Mouse (Mus musculus): ENCODE results near the gene Mob1b.
"Not testable (repeated sequence)": the region's sequence is repeated elsewhere in the genome, so short reads cannot be mapped to it uniquely, and the experiment has no call there.

Gene Mob1b

DNA sequence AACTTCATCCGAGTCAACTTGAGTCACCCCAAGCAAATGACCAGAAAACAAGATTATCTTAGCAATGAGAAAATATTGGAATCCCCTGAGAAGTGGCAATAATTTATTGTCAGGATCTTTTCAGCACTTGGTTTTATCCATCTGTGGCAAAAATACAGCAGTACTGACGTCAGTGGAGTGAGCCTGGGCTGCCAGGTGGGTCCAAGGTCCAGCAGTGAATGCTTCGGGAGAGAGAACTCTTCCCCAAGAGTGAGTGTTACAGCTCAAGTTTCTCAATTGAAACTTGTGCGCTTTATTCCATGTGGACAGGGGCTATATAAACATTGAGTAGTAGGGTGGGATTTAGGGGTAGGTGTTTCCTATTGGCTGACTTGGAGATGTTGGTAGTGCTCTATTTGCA is 18.6 kb upstream of the Mob1b start:
- no peak for DNase-seq

DNA sequence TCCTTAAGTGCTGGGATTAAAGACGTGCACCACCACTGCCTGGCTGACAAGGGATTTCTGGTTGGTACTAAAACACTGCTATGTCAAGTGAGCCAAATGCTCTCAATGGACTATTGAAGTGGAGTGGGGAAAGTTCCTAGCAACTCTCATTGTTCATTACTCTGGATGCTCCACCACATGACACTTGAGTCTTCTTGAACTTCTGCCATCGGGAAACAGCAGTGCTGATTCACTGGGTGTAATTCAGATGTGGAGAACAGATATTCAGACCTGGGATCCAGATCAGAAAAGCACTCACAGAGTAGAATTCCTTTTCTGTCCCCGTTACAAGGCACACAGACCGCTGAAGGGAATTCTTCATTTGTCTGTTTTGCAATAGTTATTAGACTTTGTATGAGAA is 17.1 kb upstream of the Mob1b start:
- no peak for DNase-seq

DNA sequence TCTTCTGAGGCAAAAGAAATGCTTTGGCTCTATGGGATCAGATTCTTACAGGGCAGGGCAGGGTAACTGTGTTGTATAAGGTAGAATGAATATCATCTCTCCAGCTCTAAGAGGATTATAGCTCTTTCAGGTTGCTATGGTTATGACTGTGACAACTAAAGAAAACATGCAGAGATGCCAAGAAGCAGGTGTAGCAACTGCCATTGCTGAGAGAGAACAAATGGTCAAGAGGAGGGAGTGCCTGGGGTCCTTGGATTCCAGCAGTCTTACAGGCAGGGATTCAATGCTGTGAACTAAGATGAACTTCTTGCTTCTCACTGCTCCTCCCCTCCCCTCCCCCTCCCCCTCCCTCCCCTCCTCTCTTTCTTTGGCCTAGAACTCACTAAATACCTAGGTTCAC is 9.5 kb upstream of the Mob1b start:
- no peak for DNase-seq

DNA sequence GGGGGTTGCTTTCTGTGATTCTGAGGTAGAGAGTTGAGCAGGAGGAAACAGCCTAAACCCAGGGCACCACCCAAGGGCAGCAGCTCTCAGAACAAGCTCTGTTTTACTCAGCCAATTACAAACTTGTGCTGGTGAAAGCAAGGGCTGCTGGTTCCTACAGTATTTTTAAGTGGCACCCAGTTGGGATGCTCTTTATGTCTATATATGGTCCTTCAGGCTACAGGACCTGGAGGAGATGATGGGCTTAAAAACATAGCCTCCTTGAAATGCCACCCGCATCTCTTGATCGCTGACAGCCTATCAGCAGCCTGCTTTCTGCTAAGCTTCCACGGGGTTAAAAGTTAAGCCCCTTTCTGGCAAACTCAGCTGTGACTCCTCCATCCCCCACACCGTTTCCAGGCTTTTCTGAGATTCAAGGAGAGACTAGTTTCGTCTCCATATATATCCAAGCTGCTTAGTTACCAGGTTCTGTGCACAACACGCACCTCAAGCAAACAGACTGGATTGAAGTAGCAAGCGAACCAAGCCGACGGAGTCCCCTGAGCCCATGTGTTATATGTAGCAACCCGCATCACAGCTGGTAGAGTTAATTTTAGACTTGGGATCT is 8.9 kb upstream of the Mob1b start:
- DNase-seq, result peak in 1 of 2 experiments; percentile 15

DNA sequence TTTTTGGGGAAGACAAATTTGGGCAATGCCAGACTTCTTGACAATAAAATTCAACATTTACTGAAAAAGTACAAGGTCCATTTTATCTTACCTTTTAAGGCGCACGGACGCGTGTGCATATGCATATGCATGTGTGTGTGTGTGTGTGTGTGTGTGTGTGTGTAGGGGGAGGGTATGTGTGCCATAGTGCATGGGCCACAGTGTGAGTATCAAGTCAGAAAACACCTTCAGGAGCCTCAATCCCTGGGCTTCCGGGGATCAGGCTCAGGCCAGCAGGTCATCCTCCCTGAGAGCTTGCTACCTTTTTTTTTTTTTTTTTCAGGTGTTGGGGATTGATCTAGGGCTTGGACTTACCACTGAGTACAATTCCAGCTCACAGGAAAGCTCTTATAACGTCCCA is 8.3 kb upstream of the Mob1b start:
- DNase-seq, result no peak

DNA sequence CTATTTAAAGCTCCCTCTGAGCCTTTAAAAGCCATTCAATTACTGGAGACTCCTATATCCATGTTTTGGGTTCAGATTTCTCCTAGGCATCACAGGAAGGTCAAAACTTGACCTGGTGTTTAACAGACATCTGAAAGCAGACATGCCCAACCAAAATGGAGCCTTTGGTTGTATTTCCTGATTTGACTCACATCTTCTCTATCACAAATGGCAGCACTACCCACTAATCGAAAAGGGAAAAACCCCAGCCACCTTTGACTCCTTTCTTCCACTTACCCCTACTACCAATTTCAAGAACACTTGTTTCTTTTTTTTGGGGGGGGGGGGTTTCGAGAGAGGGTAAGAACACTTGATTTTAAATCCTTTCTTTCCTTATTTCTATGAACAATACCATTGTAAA is 3.7 kb upstream of the Mob1b start:
- DNase-seq, result no peak

DNA sequence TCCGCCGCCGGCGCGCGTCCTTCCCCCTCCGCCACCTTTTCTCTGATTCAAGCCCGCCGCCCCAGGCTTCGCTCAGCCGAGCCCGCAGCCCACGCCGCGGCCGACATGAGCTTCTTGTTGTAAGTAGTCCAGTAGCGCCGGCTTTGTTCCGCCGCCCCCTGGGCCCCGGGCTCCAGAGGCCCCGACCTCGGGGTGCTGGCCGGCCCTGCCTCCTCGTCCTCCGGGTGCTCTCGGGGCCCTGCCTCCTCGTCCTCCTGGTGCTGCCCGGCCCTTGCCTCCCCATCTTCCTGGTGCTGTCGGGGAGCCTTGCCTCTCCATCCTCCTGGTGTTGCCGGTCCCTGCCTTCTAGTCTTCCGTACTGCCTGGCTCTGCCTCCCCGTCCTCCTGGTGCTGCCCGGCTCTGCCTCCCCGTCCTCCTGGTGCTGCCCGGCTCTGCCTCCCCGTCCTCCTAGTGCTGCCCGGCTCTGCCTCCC is 384 bp downstream of the Mob1b start:
- DNase-seq, result no peak

DNA sequence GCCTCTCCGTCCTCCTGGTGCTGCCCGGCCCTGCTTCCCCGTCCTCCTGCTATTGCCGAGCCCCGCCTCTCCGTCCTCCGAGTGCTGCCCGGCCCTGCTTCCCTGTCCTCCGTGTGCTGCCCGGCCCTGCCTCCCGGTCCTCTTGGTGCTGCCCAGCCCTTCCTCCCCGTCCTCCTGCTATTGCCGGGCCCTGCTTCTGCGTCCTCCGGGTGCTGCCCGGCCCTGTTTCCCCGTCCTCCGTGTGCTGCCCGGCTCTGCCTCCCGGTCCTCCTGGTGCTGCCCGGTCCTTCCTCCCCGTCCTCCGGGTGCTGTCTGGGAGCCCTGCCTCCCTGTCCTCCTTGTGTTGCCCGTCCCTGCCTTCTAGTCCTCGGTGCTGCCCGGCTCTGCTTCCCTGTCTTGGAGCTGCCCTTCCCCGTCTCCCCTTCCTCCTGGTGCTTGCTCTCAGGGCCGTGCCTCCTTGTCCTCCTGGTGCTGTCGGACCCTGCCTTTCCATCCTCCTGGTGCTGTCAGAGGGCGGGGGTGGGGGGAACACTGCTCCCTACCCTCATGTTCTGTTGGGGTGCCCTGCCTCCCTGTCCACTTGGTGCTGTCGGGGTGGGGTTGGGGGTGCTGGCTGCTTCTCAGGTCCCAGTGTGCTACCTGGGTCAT is 1.0 kb downstream of the Mob1b start:
- DNase-seq, result peak; percentile 51 to 57

DNA sequence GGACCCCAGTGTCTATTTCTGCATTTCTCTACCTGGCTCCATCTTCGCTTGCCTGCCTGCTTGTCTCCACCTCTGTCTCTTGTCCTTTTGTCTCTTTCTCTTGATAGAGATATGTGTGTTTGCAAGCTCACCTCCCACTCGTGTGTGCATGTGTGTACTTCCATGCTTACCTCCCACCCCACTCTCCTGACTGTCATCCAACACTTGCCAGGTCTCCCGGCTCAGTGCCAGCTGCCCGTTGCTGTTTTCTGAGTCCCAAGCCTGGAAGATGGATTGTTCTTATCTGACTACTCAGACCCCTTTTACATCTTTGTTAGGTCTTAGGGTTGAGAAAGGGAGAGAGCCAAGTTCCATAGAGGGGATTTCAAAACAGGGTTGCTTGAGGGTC is 1.6 kb downstream of the Mob1b start:
- DNase-seq, result peak; percentile 86 to 89

DNA sequence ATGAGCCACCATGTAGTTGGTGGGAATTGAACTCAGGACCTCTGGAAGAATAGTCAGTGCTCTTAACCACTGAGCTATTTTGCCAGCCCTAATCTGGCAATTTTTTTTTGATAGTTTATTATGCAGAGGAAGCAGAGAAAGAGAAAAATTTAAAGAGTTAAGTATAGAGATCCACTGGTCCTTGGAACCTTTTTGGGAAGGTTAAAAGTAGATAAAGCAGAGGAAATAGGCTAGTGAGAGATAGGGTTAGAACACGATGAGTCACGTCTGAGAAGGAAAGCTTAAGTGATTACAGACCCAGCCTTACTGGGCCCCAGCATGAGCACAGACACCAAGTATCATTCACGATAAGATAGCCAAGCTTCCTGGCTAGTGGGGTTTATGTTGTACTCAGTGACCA is 3.4 kb downstream of the Mob1b start:
- DNase-seq, result no peak

DNA sequence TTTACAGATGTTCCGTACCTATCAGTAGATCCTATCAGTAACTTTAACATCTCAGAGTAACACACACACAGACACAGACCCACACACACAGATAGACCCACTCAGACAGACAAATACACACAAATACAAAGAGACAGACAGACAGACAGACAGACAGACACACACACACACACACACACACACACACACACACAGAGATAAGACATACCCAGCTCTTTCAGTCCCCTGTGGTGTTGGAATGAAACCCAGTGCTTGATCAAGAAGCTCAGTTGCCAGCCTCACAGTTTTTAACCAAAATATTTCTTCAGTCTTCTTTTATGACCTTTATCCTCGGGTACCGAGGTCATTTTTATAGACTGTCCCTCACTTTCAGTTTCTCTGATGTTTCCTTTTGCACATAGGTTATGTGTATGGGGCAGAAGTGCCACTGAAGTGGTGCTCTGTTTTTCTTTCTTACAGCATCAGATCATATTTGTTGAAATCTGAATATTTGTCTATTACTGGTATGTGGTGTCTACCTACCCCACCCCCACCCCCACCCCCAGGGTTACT is 7.0 kb downstream of the Mob1b start:
- DNase-seq, result no peak

DNA sequence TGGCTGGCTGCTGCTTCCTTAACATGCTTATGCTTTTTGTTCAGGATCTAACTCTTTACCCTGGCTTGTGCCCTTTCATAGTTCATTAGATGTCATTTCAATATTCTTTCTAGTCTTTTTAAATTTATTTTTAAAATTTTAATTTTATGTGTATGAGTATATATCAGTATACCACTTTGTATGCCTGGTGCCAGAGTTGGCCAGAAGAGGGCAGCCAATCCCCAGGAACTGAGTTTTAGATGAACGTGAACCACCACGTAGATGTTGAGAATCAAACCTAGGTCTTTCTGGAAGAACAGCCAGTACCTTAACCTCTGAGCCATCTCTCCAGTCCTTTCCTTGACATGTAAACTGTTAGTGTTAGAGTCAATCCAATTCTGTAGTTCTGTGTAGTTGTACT is 14.1 kb downstream of the Mob1b start:
- peak in 1 of 2 experiments; percentile 39 for DNase-seq

DNA sequence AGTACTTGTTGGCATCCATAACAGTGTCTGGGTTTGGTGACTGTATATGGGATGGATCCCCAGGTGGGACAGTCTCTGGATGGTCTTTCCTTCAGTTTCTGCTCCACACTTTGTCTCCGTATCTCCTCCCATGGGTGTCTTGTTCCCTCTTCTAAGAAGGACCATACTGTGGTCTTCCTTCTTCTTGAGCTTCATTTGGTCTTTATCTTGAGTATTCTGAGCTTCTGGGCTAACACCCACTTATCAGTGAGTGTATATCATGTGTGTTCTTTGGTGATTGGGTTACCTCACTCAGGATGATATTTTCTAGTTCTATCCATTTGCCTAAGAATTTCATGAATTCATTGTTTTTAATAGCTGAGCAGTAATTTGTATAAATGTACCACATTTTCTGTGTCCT is 20.4 kb downstream of the Mob1b start:
- DNase-seq, result not testable (repeated sequence)

DNA sequence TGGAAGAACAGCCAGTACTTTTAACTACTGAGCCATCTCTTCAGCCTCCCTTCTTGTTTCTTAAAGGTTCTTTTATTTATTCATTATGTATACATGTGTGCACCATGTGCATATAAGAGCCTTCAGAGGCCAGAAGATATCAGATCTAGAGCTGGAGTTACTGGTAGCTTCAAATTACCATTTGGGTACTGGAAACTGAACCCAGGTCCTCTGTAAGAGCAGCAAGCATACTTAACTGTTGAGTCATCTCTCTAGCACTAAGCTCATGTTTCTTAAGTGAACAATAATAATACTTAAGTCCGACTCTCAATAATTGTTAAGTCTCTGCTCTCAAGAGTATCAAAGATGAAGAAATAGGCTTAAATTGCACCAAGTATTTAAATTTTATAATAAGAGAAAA is 27.1 kb downstream of the Mob1b start:
- no peak for DNase-seq

DNA sequence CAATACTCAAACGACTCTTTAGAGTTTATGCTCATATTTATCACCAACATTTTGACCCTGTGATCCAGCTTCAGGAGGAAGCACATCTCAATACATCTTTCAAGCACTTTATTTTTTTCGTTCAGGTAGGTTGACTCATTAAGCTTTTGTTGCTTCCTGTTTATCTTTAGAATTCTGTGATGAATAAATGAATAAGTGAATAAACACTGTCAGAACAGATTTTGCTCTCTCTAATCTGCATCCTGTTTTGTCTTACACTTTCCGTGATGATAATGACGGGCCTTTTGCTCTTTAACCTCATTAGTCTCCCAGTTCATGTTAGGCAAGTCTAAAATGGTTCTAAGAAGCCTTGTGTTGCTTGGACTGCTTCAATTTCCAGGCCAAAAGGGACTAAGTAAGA is 32.5 kb downstream of the Mob1b start:
- no peak for DNase-seq

DNA sequence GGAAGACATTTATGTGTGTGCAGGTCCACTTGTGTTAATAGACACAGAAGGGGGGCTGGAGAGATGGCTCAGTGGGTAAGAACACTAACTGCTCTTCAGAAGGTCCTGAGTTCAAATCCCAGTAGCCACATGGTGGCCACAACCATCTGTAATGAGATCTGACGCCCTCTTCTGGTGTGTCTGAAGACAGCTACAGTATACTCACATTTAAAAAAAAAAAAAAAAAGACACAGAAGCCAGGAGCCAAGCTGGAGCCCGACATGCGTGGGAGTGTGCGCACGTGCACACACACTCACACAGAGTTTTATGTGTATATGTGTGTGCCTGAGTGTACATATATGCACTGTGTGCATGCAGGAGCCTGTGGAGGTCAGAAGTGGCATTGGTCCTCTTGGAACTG is 42.0 kb downstream of the Mob1b start:
- DNase-seq, result no peak

DNA sequence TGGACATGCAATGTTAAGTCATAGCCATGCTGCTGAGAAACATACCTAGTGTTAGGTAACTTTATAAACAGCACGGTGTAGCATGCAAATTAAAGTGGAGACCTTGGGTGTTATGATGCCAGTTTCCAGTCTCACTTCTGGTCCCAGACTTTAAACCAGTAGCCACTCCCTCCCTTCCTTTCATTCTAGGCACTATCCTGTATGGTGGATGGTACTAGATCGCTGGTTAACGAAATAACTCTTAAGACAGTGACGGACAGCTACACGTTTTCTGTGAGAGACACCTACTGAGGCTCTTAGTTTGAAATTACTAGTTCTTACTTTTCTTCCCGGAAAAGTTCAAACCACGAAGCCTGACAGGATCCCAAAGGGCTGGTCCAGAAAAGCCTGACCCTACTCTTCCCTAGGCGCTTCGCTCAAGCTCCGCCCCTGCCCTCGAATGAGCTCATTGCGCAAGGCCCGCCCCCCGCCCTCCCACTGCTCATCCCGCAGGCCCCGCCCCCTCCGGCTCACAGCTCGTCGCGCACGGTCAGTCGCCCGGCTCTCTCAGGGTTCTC is 43.9 kb downstream of the Mob1b start:
- no peak for DNase-seq

DNA sequence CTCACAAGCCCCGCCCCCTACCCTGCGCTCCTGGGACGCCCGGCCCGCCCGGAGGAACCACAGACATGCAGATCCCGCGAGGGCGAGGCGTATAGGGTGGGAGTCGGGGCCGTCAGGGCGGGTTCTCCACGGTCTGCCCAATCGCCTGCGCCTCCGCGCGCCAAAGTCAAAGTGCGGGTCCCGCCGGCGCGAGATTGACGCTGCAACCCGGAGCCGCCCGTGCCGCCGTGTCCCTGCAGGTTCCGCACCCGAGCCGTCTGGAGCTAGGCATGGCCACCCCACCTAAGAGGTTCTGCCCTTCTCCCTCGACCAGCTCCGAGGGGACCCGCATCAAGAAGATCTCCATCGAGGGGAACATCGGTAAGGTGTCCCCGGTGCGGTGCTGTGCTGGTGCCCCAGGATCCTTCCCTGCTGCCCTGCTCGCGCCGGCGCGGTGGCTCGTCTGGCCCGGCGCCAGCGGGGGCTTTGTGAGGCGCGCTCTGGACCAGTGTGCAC is 44.4 kb downstream of the Mob1b start, which contains the start of gene Dck:
Gene Dck (plus strand): TSS at position 10 of the 495 bp plus-strand sequence.
- peak; percentile 97 to 99 for DNase-seq

DNA sequence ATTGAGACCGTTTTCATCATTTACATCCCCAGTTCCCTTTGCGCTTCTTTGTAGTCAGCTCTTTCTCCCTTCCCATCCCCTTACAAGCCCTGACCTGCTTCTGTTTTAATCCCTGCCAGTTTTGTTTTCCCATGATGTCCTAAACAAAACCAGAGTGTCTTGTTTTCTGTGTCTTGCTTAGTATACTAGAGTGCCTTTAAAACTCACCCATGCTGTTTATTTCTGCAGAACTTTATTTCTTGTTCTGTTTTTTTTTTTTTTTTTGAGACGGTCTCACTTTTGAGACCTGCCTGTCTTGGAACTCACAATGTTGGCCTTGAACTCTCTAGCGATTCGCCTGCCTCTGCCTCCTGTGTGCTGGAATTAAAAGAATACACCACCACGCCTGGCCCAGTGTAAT is 44.9 kb downstream of the Mob1b start:
- no peak for DNase-seq

DNA sequence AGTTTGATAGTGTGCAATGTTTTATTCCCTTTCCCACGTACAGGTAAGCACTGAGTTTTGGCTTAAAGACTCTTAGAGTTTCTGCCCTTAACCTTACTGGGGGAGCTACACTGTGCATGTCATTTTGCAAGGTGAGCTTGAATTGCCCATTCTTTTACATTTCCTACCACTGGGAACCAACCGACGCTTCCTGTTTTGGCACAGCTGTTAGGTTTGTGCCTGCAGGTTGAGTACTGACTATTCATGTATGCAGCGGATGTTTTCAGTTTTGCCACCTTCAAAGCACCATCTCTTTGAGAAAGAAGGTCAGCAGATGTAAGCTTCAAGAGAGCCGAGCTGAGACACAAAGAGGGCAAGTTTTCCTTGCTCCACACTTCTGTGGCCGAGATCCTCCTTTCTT is 45.5 kb downstream of the Mob1b start:
- DNase-seq, result no peak

DNA sequence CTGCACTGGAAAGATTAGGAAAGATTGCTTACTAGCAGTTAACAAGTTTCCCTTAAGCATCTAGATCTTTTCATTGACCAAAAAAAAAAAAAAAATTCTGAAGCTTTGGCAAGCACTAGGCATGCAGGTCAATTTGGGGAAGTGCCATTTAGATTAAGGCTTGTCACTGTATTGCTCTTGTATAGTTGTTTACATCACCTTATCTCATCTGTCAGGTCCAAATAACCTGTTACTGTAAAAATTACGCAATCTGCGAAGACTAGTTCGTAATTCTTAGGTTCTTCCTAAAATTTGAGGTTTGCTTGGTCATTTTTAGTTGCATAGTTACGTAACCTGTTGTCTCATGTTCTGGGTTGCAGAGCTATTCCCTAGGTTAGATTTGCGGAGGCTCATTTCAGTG is 46.2 kb downstream of the Mob1b start:
- DNase-seq, result no peak

DNA sequence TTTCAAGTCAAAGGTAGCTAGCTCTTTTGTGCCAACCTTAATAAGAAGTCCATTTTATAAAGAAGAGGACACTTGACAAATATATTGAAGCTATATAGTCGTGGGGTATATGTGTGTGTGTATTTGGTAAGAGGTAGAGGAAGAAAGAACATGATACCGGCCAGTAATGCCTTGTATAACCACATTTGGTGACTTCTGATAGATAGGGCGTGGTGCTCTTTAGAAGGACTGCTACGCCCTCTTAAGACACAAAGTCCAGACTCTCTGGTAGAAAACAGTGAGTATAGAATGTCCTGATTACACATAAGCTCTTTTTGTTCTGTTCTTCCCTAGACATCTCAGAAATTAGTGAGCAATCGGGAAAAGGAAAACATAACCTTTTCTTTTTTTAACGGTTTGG is 47.5 kb downstream of the Mob1b start:
- DNase-seq, result no peak

DNA sequence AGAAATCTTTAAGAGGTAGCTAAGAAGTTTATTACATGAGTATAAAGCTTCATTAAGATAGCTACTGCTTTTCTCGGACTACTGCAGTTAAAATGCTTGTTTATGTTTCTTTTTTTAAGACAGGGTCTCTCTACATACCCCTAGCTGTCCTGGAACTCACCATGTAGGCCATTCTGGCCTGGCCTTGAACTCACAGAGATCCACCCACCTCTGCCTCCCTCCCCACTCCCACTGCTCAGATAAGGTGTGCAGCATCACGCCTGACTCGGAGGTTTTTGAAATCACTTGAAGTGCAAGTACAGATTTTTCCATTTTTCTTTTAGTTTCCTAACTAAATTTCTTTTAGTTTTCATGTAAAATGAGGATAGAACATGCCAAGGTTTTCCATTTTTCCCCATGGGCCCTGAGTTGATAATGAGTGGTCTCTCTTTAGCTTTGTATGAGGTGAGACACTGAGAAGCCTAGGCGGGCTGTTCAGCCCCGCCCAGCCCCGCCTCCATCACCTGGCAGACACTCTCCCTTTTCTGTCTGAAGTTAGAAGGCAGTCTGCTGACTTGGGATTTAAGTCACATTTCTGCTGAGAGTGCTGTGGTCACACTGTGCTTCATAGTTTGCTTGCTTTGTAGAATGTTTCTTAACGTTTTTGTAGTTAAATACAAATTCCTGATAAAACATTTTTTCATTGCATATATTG is 61.6 kb downstream of the Mob1b start:
- DNase-seq, result no peak

All from cerebellum, postnatal 14 days (tissue).